Mouse (Mus musculus) urinary bladder, adult 2 months (tissue): ENCODE results near the gene Tjp1. TPM values are rescaled to one million over a fixed set of nuclear protein-coding genes. Genes with fewer than 3 reads are reported as not detected.

Source experiments
- DNase-seq: peaks from one replicate; pipeline ENCODE4 v3.0.0; 2022; ENCODE audit warnings: low spot score
- polyA plus RNA-seq: library from polyadenylated mRNA; depleted of rRNA; stranded (reverse); fragments of >200 nt; gene quantifications from 2 replicates; pipeline ENCODE4 v1.2.3, GENCODE M21; 2012; rRNA removed

Tjp1 gene
- polyA plus RNA-seq: 71.6 and 79.9 TPM in 2 replicates

GRCm38 (mm10) chr7:65527071-65528007 is at the start of gene Tjp1:
TSS of gene Tjp1 (minus strand) at chr7:65527781.
- DNase-seq: no peak

GRCm38 (mm10) chr7:65577118-65577517 is 49.5 kb upstream of the Tjp1 start:
- DNase-seq: no peak

DNA sequence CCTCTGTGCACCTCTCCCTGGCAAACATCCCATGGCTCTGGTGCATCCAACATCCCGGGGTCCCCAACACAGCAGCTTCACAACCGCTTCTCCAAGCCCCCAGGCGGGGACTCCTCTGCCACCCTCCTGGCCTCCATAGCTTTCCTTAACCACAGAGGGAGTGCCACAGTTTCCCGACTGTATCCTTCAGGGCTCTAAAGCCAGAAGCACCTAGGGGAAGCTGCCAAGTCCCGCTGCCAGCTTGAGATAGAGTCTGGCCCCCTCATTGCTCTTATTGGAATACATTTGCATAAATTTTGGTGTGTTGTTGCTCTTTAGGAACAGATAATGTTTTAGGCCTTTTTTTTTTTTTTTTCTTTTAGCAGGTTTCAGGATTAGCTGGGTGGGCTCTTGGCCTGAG is 45.1 kb upstream of the Tjp1 start:
- DNase-seq: no peak

DNA sequence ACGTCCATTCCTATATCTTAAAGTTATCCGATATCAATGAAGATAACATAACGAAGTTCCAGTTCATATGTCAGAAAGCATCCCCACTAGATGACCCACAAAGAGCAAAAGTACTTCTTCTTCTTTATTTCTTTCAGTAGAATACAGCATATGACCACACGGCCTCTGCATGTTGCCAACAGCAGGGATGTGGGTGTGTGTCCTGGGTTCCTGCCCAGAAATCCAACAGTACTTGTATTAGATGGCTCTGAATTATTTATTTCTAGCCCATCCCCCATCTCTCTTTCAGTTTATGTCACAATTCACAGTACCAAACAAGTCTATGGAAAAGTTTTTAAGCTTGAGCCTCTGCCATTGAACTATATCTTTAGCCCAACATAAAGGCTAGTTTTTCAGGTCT is 43.1 kb upstream of the Tjp1 start:
- no peak for DNase-seq

- DNase-seq: no peak
These were observed 28.4 kb upstream of the Tjp1 start for GRCm38 (mm10) chr7:65555996-65556395.

GRCm38 (mm10) chr7:65545741-65546140 is 18.2 kb upstream of the Tjp1 start:
- no peak for DNase-seq

DNA sequence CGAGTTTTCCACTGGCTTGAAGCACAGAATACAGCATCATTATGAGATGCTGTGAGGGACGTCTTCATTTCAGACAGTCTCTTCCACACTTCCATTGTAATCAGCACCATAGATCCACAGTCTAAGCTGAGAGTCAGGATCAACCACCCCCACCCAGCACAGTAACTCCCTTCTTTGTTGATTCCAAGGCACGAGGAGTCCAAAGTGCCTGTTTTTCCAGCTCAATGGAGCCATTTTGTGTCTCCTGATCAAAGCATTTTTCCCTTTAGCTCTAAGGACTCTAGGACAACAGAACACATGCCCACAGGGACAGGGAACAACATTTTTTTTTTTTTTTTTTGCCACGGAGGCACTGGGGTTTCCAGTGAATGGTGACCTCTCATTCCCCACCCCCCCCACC is 5.1 kb upstream of the Tjp1 start:
- DNase-seq: no peak

DNA sequence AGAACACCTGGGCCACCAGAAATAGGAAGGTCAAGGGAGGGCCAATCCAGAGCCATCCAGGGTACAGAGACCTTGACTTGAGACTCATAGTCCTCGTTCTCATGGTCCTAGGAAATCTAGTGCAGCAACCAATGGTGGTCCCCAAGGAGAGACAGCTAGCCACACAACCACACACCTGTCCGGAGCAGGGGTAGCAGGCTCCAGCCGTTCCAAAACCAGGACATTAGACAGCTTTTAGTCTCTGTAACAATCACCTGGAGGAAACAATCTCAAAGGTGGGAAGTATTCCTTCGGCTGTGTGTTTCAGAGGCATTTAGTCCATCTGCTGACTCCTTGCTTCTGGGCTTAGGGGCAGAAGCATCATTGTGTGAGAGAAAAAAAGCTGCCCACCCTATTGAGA is 4.5 kb downstream of the Tjp1 start:
- DNase-seq: no peak

- no peak for DNase-seq
These were observed 5.1 kb downstream of the Tjp1 start for GRCm38 (mm10) chr7:65522490-65522889.

- no peak for DNase-seq
These were observed 7.0 kb downstream of the Tjp1 start for GRCm38 (mm10) chr7:65520622-65521021.

DNA sequence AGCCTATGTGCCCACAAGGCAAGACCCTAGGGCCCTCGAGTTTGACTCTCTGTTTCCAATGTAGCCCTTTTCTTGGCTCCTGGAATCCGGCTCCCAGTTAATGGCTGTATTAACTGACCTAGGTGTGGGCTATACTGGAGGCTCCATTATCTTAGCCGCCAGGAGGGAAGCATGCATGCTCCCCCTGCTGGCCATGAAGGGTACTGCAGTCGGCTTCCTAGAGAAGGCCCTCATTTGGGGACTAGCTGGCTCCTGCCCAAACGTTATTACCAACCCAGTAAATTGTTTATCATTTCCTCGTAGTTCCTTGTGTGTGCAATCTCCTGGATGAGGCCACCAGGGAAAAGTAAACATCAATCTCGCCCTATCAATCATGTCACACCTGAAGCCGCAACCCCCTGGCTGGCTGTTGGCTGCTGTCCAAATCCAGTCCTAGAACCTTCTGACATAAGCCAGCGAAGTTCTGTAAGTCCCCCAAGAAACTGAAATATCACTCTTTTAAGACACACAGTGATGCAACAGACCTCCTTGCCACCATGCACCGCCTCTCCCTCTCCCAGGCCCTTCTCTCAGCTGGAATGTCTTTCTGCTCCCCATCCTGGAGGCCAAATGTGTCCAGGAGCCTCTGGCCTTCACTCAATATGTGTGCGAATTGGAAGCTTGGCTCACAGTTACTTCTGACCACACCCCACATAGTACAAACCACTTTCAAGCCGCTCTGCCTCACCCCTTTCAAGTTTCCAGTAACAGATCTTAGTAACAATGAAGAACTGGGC is 7.6 kb downstream of the Tjp1 start:
- DNase-seq: peak; percentile 71

DNA sequence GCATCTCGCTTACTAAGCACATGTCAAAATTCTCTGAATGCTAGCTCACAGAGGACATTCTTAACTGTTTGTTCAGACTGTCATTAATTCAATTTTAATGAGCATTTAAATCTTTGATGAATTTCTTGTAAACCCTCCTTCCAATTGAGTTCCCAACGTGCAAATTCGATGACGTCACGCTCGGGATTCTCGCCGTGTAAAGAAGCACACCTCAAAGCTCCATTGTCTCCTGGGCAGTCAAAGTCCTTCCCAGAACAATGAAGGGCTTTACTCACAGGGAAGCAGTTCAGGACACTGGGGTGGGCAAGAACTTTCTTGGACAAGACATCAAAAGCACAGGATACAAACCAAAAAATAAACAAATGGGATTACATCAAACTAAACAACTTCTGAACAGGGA is 10.7 kb downstream of the Tjp1 start:
- no peak for DNase-seq

DNA sequence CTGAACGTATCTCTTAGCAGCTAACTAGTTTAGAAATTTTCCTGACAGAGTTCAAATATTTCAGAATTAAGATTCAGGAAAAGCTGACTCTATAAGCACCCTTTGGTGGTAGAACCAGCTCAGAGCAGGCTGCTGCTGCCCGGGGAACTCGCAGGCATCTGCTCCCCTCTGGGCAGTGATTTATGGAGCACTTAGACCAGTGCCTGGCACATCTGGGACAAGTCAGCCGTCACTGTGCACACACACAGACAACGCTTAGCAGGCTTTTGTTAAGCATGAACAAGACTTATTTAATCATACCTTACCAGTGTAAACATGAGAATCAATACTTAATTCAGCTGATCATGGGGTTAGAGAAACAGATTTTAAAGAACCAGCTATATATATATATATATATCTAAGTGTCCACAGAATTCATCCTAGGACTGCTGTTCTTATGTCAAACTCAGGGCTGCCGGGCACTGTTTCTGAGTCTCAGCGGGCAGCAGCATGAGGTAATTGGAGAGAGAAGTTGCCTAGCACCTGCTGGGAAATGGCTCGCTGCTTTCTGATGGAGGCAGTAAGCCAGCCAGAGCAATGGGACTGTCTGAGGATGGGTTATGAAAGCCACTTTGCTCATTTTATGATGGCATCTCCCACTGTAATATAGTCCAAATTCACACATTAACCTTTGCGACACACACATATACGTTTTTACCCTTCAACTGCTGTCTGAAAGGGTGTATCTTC is 14.0 kb downstream of the Tjp1 start:
- DNase-seq: no peak

DNA sequence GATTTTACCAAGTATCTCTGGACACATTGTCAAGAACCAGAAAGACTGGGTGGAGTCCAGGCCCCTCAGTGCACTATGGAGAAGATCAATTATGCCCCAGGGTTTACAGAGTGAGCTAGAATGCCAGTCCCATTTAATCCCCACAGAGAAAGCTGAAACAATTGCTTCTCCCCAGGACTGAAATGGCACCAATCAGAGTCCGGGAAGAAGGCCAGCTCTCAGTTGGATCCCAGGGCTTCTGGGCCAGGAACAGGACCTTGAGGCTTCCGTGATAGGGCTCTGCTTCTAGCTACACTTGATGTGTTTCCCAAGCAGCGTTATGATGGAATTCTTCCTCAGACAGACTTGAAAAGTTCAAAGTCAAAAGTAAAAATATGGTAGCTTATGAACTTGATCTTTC is 18.2 kb downstream of the Tjp1 start:
- DNase-seq: no peak

- no peak for DNase-seq
These were observed 20.2 kb downstream of the Tjp1 start for GRCm38 (mm10) chr7:65507341-65507740.

DNA sequence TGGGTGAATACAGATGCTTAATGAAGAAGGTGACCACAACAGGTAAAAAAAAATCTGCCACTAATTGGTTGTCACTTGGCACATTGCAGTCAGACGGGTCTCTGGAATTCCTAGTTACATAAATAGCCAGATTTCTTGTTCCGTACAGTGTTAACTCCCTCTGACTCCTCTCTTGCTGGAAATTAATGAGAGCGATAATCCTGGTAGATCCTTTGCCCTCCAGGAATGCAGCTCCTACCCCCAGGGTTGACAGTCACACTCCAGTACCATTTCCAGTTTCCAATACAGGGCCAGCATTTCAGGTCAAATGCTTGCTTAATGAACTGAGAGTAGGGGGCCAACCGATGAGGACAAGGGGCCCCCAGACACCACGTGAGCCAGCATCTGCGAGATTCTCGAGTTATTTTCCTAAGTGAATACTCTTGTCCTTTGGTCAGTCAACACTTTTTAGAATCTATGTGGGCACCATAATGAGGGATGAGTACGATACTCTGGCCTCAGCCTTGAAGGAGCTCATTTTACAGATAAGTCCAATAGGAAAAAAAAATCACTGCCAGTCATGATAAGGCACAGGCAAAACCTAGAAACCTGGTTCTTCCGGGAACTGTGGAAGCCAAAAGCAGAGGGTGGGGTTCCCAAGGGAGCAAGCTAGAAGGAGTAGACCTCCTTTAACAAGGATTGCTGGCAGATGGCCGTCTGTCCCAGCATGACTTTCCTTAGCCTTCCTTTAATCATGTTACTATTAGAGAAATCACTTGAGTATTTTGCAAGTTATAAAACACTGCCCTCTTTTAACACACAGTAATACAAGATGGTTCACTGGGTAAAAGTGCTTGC is 24.9 kb downstream of the Tjp1 start:
- no peak for DNase-seq

DNA sequence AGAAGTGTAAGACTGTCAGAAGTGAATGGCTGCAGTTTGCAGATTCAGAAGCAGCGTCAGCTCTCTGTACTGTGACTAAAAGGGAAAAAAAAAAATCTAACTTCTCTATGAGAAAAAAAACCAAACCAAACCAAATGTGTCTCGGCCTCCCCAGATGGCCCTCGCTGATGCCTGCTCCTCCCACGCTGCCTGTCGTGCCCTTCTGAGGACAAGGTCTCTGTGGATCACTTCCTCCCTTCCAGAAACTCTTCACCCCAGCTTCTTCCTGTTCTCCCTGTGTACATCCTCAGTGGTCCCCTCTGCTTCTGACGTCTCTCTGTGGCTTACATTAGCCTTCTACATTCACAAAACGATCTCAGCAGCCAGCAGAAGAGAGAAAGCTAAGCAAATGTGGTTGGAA is 26.8 kb downstream of the Tjp1 start:
- no peak for DNase-seq

DNA sequence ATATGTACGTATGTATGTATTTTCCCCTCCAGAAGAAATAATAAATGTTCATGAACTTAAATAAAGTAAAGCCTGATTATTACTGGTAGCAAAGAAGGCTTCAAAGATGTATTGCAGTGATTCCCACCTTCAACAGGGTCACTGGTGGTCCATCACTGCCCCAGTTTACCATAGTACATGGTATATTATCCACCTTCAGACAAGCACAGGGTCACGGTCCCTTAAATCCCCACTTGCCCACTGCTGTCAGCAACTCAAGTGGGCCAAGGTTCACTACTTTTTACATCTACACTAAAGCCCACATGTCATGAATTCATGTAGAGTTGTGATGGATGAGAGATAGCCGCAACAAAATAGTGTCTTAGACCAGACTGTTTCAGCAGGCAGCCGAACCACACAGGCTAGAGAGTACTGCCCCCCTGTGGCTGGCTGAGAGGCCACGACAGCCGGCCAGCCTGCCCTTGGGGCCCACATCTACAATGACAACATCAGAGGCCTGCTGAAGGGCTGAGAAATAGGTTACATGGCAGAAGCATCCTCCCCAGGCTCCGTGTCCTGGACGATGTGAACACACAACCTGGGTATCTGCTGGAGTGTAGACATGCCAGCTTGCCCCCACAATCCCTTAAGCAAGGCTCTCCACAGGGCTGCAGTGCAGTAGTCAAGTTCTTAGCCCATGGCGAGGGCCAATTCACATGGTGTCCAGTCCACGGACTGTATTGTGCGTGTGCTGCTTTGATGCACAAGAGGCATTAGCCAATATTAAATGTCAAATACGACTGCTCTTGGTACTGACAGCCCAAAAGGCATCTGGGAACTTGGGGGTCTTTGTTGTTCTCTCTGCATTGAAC is 29.6 kb downstream of the Tjp1 start:
- DNase-seq: peak; percentile 62

- DNase-seq: no peak
These were observed 37.1 kb downstream of the Tjp1 start for GRCm38 (mm10) chr7:65490526-65490925.

DNA sequence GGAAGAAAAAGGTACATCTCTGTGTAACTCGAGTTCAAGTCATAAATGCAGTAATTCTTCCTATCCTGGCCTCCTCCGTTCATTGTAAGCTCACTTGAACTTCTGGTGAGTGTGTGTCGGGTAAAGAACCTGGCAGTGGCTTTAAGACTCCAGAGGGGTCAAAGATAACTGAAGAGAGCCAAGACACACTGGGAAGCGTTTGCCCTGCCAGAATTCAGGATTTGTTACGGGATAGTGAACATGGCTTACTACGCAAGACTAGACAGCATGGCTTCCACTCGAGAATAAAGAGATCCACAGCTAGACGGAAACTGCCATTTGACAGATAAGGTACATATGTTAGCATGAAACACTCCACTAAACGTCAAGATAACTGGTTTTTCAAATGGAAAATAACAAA is 37.8 kb downstream of the Tjp1 start:
- no peak for DNase-seq
